Mouse (Mus musculus): ENCODE results near the gene Hdac2. TPM values are rescaled to one million over a fixed set of nuclear protein-coding genes. Genes with fewer than 3 reads are reported as not detected.

Gene Hdac2
- polyA plus RNA-seq, 1 experiment, result 216 TPM

DNA sequence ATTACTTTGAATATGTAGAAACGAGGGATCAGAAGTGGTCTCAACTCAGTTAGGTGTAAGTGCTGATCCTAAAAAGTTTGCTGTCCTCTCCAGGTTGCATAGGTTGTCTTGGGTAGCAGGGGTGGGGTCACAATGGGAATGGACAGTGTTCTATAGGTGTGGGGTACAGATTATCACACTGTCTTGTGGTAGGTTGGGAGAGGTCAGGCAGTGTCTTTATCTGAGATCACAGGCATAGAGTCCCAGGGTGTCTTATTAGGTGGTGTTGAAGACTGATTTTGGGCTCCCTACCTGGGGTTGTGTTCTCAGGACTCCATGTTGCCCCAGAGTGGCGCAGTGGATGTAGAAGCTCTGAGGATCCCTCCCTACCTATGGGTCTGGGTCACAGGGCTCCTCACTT is 17.8 kb downstream of the Hdac2 start:
- no peak overlapping the region for H3K27ac ChIP-seq (ENCODE audit: insufficient read depth, low read length)
- no peak for TF ChIP-seq CTCF (IDR thresholded peaks at IDR 0.05; ENCODE audit: borderline replicate concordance, insufficient read depth, low read length)
- TF ChIP-seq POLR2A (IDR thresholded peaks at IDR 0.05; ENCODE audit: low read depth, low read length), result no peak
- no peak overlapping the region for H3K4me3 ChIP-seq (ENCODE audit: insufficient read depth, low read length)
- H3K4me1 ChIP-seq (ENCODE audit: control insufficient read depth, insufficient read depth, low read length), result no peaks in the 10 kb centered on the region

DNA sequence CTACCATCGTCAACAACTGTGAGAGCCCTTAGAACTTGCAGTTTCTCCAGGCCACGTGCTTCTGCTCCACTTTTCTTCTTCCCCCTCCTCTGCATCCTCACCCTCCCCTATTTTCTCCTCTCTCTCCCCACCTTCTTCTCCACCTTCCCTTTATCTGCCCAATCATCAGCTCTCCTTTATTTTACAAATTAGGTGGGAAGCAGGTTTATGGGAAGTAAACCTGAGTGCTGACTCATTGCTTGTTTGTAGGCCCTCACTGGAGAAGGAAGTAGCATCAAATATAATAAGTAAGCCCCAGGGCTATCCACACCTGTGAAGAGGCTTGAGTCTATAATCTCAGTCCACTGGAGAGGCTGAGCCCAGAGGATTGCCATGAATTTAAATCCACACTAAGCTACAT is 26.5 kb downstream of the Hdac2 start:
- Histone ChIP-seq H3K4me1 (ENCODE audit: control insufficient read depth, insufficient read depth, low read length) (no peaks in the 10 kb centered on the region), H3K27ac (ENCODE audit: insufficient read depth, low read length) (no peak overlapping the region), H3K4me3 (ENCODE audit: insufficient read depth, low read length) (no peak overlapping the region)
- TF ChIP-seq CTCF (IDR thresholded peaks at IDR 0.05; ENCODE audit: borderline replicate concordance, insufficient read depth, low read length) (no peak), POLR2A (IDR thresholded peaks at IDR 0.05; ENCODE audit: low read depth, low read length) (no peak)

DNA sequence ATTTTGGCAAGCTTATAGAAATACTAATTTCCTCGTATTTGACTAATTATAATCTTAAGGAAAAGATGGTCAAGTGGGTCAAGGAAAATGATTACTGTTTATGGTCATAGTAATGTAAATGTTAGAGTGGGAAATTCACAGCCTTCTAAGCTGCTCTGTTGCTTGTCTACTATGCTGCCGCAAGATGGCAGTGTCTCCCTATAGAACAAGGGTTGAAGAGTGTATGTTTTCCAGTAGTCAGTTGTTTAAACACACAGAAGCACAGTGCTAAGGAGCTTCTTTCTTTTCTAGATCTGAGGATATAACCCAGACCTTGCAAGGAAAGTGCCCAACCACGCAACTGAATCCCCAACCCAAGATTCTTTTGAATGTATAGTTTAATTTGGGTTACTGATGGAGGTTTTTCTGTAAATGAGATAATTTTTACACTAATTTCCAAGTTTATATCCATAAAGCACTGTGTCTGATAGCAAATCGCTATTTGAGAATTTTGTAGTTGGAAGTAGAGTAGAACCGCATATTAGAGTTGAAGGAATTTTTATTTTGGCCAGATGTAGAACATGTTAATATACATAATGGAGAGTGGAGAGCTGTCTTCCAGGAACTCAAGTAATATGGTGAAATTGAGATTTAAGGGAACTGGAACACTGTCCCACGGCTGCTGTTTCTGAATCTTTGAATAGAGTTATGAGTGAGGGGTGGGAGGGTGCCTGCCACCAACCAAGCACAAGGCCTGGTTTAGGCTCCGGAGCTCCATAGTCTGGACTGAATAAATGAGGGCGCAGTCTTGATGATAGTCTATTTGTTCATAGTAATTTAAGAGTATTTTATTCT is 40.1 kb downstream of the Hdac2 start:
- peak overlapping the region; percentile 76 for H3K27ac ChIP-seq (ENCODE audit: insufficient read depth, low read length)
- TF ChIP-seq CTCF (IDR thresholded peaks at IDR 0.05; ENCODE audit: borderline replicate concordance, insufficient read depth, low read length) (no peak), POLR2A (IDR thresholded peaks at IDR 0.05; ENCODE audit: low read depth, low read length) (no peak)
- no peak overlapping the region for H3K4me3 ChIP-seq (ENCODE audit: insufficient read depth, low read length)
- no peaks in the 10 kb centered on the region for H3K4me1 ChIP-seq (ENCODE audit: control insufficient read depth, insufficient read depth, low read length)

DNA sequence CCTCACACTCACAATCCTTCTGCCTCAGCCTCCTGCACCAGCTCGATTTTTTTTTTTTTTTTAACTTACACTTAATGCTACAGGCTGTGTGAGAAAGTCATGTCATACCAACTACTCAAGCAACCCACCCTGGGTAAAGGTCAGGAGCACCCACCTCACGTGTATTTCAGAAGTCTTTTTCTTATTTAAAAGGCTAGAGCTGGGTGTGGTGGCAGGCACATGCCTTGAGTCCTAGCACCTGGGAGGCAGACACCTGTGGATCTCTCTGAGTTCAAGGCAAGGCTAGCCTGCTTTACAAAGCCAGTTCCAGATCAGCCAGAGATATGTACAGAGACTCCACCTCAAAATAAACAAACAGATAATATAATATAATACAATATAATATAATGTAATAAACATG is 41.4 kb downstream of the Hdac2 start:
- Histone ChIP-seq H3K27ac (ENCODE audit: insufficient read depth, low read length) (no peak overlapping the region), H3K4me1 (ENCODE audit: control insufficient read depth, insufficient read depth, low read length) (no peaks in the 10 kb centered on the region), H3K4me3 (ENCODE audit: insufficient read depth, low read length) (no peak overlapping the region)
- TF ChIP-seq POLR2A (IDR thresholded peaks at IDR 0.05; ENCODE audit: low read depth, low read length), result no peak
- TF ChIP-seq CTCF (IDR thresholded peaks at IDR 0.05; ENCODE audit: borderline replicate concordance, insufficient read depth, low read length), result no peak

DNA sequence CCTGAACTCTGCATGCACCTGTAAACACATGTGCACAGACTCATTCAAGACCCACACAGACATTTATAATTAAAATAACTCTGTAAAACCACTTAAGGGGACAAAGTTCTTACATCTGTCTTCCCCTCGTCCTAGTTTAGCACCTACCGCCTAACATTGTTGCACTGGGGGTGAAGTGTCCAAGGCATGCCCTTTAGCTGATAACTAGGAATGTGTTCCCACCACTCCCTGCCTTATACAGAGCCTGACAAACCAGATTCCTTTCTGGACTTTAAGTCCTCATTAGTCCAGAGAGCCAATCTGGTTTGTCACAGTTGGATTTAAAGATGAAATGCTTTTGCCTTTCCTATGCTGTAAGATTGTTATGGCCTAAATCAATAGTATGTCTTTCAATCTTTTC is 41.9 kb downstream of the Hdac2 start:
- Histone ChIP-seq H3K4me3 (ENCODE audit: insufficient read depth, low read length) (no peak overlapping the region), H3K27ac (ENCODE audit: insufficient read depth, low read length) (no peak overlapping the region), H3K4me1 (ENCODE audit: control insufficient read depth, insufficient read depth, low read length) (no peaks in the 10 kb centered on the region)
- TF ChIP-seq POLR2A (IDR thresholded peaks at IDR 0.05; ENCODE audit: low read depth, low read length) (no peak), CTCF (IDR thresholded peaks at IDR 0.05; ENCODE audit: borderline replicate concordance, insufficient read depth, low read length) (no peak)

DNA sequence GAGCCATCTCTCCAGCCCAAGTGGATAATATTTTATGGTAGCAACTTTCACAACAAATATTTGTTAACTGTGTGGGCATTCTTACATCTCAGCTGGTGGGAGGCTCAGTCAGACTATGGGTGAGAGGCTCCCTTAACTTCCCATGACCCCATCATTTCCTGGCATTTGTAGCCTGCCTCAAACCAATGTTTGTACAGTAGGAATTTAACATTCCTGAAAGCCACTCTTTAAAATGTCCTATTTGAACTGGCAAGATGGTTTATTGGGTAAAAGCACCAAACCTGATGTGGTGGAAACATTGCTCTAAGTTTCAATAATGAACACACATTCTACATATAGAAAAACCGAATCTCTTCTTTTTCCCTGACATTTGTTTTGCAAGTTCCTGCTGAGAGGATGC is 50.0 kb downstream of the Hdac2 start:
- peak overlapping the region; percentile 19; the same call in 1 of the 2 replicates for H3K27ac ChIP-seq (ENCODE audit: insufficient read depth, low read length)
- H3K4me3 ChIP-seq (ENCODE audit: insufficient read depth, low read length), result no peak overlapping the region
- TF ChIP-seq CTCF (IDR thresholded peaks at IDR 0.05; ENCODE audit: borderline replicate concordance, insufficient read depth, low read length) (no peak), POLR2A (IDR thresholded peaks at IDR 0.05; ENCODE audit: low read depth, low read length) (no peak)
- no peaks in the 10 kb centered on the region for H3K4me1 ChIP-seq (ENCODE audit: control insufficient read depth, insufficient read depth, low read length)

DNA sequence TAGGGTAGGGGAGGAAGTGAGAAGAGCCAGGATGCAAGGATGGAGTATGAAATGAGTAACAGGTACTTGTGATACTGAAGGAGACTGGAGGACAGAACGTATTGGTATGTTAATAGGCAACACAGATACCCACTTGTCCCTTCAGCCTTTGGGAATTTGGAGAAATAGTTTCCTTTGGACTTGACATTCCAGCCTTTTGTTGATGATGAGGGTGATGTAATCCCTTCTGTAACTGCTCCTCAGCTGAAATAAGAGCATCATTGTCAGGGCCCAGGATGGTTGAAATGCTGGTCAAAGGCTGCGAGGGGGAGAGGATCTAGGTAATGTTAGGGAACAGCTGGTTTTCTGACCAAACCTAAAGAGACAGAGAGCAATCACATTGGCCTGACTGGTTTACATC is 54.3 kb downstream of the Hdac2 start:
- Histone ChIP-seq H3K4me3 (ENCODE audit: insufficient read depth, low read length) (no peak overlapping the region), H3K27ac (ENCODE audit: insufficient read depth, low read length) (no peak overlapping the region), H3K4me1 (ENCODE audit: control insufficient read depth, insufficient read depth, low read length) (no peaks in the 10 kb centered on the region)
- TF ChIP-seq CTCF (IDR thresholded peaks at IDR 0.05; ENCODE audit: borderline replicate concordance, insufficient read depth, low read length), result no peak
- TF ChIP-seq POLR2A (IDR thresholded peaks at IDR 0.05; ENCODE audit: low read depth, low read length), result no peak

DNA sequence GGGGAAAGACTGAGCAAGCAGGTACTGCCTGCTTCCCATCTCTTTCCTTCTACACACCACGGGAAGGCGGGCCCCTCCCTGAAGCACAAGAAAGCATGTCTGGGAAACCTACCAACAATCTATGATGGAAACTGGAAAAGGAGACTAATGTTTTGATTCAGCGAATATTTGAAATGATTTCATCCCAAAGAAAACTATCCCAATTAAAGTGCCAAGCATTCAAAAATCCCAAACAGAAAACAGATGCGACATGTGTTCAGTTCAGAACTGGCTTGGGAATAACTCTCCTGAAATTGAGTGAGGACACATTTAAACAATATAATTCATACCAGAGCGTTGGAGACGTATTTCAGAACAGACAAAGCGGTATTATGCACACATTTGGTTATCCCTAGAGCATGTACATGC is 60.8 kb downstream of the Hdac2 start:
- no peak overlapping the region for H3K4me3 ChIP-seq (ENCODE audit: insufficient read depth, low read length)
- H3K4me1 ChIP-seq (ENCODE audit: control insufficient read depth, insufficient read depth, low read length), result no peaks in the 10 kb centered on the region; the same call in 1 of the 2 replicates
- TF ChIP-seq CTCF (IDR thresholded peaks at IDR 0.05; ENCODE audit: borderline replicate concordance, insufficient read depth, low read length) (no peak), POLR2A (IDR thresholded peaks at IDR 0.05; ENCODE audit: low read depth, low read length) (no peak)
- peak overlapping the region; percentile 74 for H3K27ac ChIP-seq (ENCODE audit: insufficient read depth, low read length)

DNA sequence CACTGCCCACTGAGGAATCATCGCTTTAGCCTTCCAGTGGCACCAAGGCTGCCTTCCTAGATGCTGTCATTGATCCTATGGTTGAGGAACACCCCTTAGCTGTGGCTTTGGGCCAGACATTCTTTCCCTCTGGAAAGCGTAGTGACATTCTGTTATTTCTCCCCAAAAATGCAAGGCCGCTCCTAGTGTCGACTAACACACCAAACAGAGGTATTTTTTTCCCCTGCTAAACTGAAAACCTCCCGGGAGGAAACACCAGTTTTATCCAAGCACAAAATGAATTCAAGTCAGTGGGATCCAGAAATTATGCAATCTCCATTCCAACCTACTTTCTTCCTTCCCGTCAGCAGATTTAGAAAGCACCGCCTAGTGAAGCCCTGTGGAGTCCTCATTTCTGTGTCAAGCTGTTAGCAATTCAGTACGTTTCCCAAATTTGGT is 73.3 kb downstream of the Hdac2 start:
- no peak overlapping the region for H3K4me3 ChIP-seq (ENCODE audit: insufficient read depth, low read length)
- TF ChIP-seq POLR2A (IDR thresholded peaks at IDR 0.05; ENCODE audit: low read depth, low read length), result no peak
- TF ChIP-seq CTCF (IDR thresholded peaks at IDR 0.05; ENCODE audit: borderline replicate concordance, insufficient read depth, low read length), result no peak
- H3K27ac ChIP-seq (ENCODE audit: insufficient read depth, low read length), result peak overlapping the region; percentile 98
- peaks cover 14% of the 10 kb centered on the region for H3K4me1 ChIP-seq (ENCODE audit: control insufficient read depth, insufficient read depth, low read length)

Other genes with a start within 250 kb of the Hdac2 start
- gene Marcks, start 164.4 kb downstream of the Hdac2 start, polyA plus RNA-seq (2011; ENCODE audit: insufficient read length, low read depth, missing spikeins), result 291 and 633 TPM in 2 replicates